13 mouse cellular contexts compared by ENCODE assay signal in genomic region chr14:71118681-71119080, GRCm38 (mm10).
DNase-seq lines count a peak whose midpoint lies in the region.
"Had no signal": no experiment of that assay in that cellular context is flagged by ENCODE, and none has a peak within 500 bp of the region (broad histone marks: within the 10 kb centered on the region; RNA-seq: fewer than 3 reads in every experiment).

No protein-coding gene starts in this region.

- intact Hi-C loops in left cerebral cortex, postnatal 10 days (cut with DNase I), result no loop called here

- peak; percentile 33 for DNase-seq in adrenal gland, adult 2 months
- no peak for DNase-seq in adrenal gland, postnatal 10 days
- DNase-seq in frontal cortex, postnatal 36 days (ENCODE audit: low spot score in 2 of 2), result peak; percentile 5 to 8
- no peak for DNase-seq in frontal cortex, postnatal 14 days (ENCODE audit: low spot score in 2 of 2)
- DNase-seq in left cerebral cortex, postnatal 10 days (ENCODE audit: extremely low spot score in 1 of 2, low spot score in 2 of 2), result peak; percentile 7 to 22
- DNase-seq in left cerebral cortex, adult 11 months (ENCODE audit: low spot score), result no peak
- DNase-seq in right cerebral cortex, postnatal 10 days (ENCODE audit: low spot score in 2 of 2), result peak; percentile 27 to 30
- DNase-seq in right cerebral cortex, adult 2 months (ENCODE audit: low spot score in 2 of 2), result no peak
- DNase-seq: cerebellum, adult 9-11 months; gastrocnemius, postnatal 14 days; lung, adult 2 months; right cerebral cortex, adult 18-20 months; thymus, postnatal 14 days had no signal

Comparison
In these comparisons a context has a peak if more than half of its experiments do, and no peak if none do; other contexts are left out.
1. DNase-seq: peak in adrenal gland, adult 2 months (single experiment), frontal cortex, postnatal 36 days (2 of 2), left cerebral cortex, postnatal 10 days (2 of 2) and right cerebral cortex, postnatal 10 days (2 of 2); none in adrenal gland, postnatal 10 days (single experiment), frontal cortex, postnatal 14 days (0 of 2), left cerebral cortex, adult 11 months (single experiment) and right cerebral cortex, adult 2 months (0 of 2).